Mouse (Mus musculus) intestine, embryonic 14.5 days (tissue): ENCODE data around the gene Azi2. TPM values are rescaled to one million over a fixed set of nuclear protein-coding genes. Genes with fewer than 3 reads are reported as not detected.

Source experiments
- ATAC-seq: fragments of 200-750 bp; cut with Nextera tagmentation; replicated peaks from 2 replicates; pipeline ENCODE4 v1.8.0; 2017; ENCODE audit warnings: low read depth, moderate number of reproducible peaks, moderate TSS enrichment, moderate library complexity; ENCODE audit not compliant: low FRiP score, low TSS enrichment
- DNase-seq: peaks from one replicate; pipeline ENCODE4 v3.0.0-alpha.2; 2018; ENCODE audit warnings: low spot score
- H3K27ac ChIP-seq: fragments of 300-500 bp; sonication (generic); 2 replicates; pipeline ENCODE4 v1.5.1; 2014; ENCODE audit warnings: low read depth, mild to moderate bottlenecking, control low read depth
- H3K27me3 ChIP-seq: fragments of 300-500 bp; sonication (generic); replicated peaks from 2 replicates; pipeline ENCODE4 v1.6.1; 2014; ENCODE audit warnings: low read length, control low read depth; ENCODE audit not compliant: control insufficient read depth, insufficient read depth
- H3K36me3 ChIP-seq: fragments of 300-500 bp; sonication (generic); 2 replicates; pipeline ENCODE4 v1.6.1; 2014; ENCODE audit warnings: low read length, control low read depth; ENCODE audit not compliant: control insufficient read depth, insufficient read depth
- H3K4me1 ChIP-seq: fragments of 300-500 bp; sonication (generic); replicated peaks from 2 replicates; pipeline ENCODE4 v1.6.1; 2014; ENCODE audit warnings: low read length, control low read depth, mixed read lengths; ENCODE audit not compliant: control insufficient read depth, insufficient read depth
- H3K4me2 ChIP-seq: fragments of 300-500 bp; sonication (generic); 2 replicates; pipeline ENCODE4 v1.6.1; 2014; ENCODE audit warnings: low read length
- H3K4me3 ChIP-seq: fragments of 300-500 bp; sonication (generic); 2 replicates; pipeline ENCODE4 v1.5.1; 2014; ENCODE audit warnings: low read depth, low read length, control low read depth, mixed read lengths
- H3K9ac ChIP-seq: fragments of 300-500 bp; sonication (generic); 2 replicates; pipeline ENCODE4 v1.6.1; 2014; ENCODE audit warnings: mild to moderate bottlenecking, low read length
- H3K9me3 ChIP-seq: fragments of 300-500 bp; sonication (generic); 2 replicates; pipeline ENCODE4 v1.6.1; 2016; ENCODE audit warnings: low read length, control low read depth; ENCODE audit not compliant: control insufficient read depth
- WGBS: fragments of 180-500 bp; shearing (Covaris S2); extraction: QIAGEN DNeasy Blood & Tissue Kit; methylation state at CpG from one replicate; pipeline ENCODE4 v1.1.7; 2014; 5-methylcytosine and 5-hydroxymethylcytosine counted together
- polyA plus RNA-seq: library from polyadenylated mRNA; unstranded; fragments of >200 nt; fragmentation: Nextera tagmentation; extraction: Ambion mirVana; gene quantifications from 2 replicates; pipeline ENCODE4 v1.2.1, GENCODE M21; 2014

The Azi2 gene
- polyA plus RNA-seq, 1 experiment from 2014 or later, result 78.2 TPM

GRCm38 (mm10) chr9:118030252-118030651 lies 10.0 kb upstream of the Azi2 start:
- no peaks in the 10 kb centered on the region for H3K9me3 ChIP-seq
- DNase-seq (no peak), ATAC-seq (no peak)
- no peak overlapping the region for H3K27ac ChIP-seq
- no peak overlapping the region for H3K4me2 ChIP-seq
- 80% methylated on average over 1 of the region's 1 CpGs for WGBS
- H3K4me3 ChIP-seq, result no peak overlapping the region
- no peaks in the 10 kb centered on the region for H3K27me3 ChIP-seq
- no peaks in the 10 kb centered on the region for H3K4me1 ChIP-seq
- no peaks in the 10 kb centered on the region for H3K36me3 ChIP-seq
- no peak overlapping the region for H3K9ac ChIP-seq

GRCm38 (mm10) chr9:118031694-118032093 lies 8.6 kb upstream of the Azi2 start:
- DNase-seq (no peak), ATAC-seq (no peak)
- Histone ChIP-seq H3K4me3 (no peak overlapping the region), H3K36me3 (no peaks in the 10 kb centered on the region), H3K27ac (no peak overlapping the region), H3K27me3 (no peaks in the 10 kb centered on the region), H3K4me1 (no peaks in the 10 kb centered on the region), H3K4me2 (no peak overlapping the region), H3K9me3 (no peaks in the 10 kb centered on the region), H3K9ac (no peak overlapping the region)
- WGBS, result 29% methylated on average over 2 of the region's 2 CpGs

- WGBS, result 85% methylated on average over 3 of the region's 3 CpGs
- Histone ChIP-seq H3K4me1 (no peaks in the 10 kb centered on the region), H3K4me2 (no peak overlapping the region), H3K36me3 (no peaks in the 10 kb centered on the region), H3K9me3 (no peaks in the 10 kb centered on the region), H3K27me3 (no peaks in the 10 kb centered on the region), H3K9ac (no peak overlapping the region), H3K4me3 (no peak overlapping the region), H3K27ac (no peak overlapping the region)
- ATAC-seq (no peak), DNase-seq (no peak)
Measured at GRCm38 (mm10) chr9:118034990-118035389, 5.3 kb upstream of the Azi2 start.

- Histone ChIP-seq H3K4me2 (peak overlapping the region; percentile 82), H3K27me3 (no peaks in the 10 kb centered on the region), H3K9ac (peak overlapping the region; percentile 91), H3K27ac (peak overlapping the region; percentile 91), H3K9me3 (no peaks in the 10 kb centered on the region), H3K4me3 (peak overlapping the region; percentile 81), H3K4me1 (peaks cover 17% of the 10 kb centered on the region), H3K36me3 (no peaks in the 10 kb centered on the region)
- under 1% methylated on average over 21 of the region's 21 CpGs for WGBS
- DNase-seq (no peak), ATAC-seq (no peak)
Measured at GRCm38 (mm10) chr9:118041022-118041400, 712 bp downstream of the Azi2 start.

GRCm38 (mm10) chr9:118041646-118042045 lies 1.3 kb downstream of the Azi2 start:
- peak overlapping the region; percentile 82 for H3K4me2 ChIP-seq
- peak overlapping the region; percentile 81 for H3K4me3 ChIP-seq
- ATAC-seq, result no peak
- H3K27me3 ChIP-seq, result no peaks in the 10 kb centered on the region
- no peak overlapping the region for H3K27ac ChIP-seq
- no peaks in the 10 kb centered on the region for H3K9me3 ChIP-seq
- H3K9ac ChIP-seq, result peak overlapping the region; percentile 91
- DNase-seq, result no peak
- peaks cover 17% of the 10 kb centered on the region for H3K4me1 ChIP-seq
- no peaks in the 10 kb centered on the region for H3K36me3 ChIP-seq
- WGBS, result 18% methylated on average over 5 of the region's 5 CpGs

GRCm38 (mm10) chr9:118042738-118043137 lies 2.4 kb downstream of the Azi2 start:
- Histone ChIP-seq H3K4me3 (no peak overlapping the region), H3K36me3 (peaks cover 6% of the 10 kb centered on the region; the same call in 1 of the 2 replicates), H3K9ac (no peak overlapping the region), H3K4me2 (peak overlapping the region; percentile 15; the same call in 1 of the 2 replicates), H3K27me3 (no peaks in the 10 kb centered on the region), H3K9me3 (no peaks in the 10 kb centered on the region), H3K4me1 (peaks cover 17% of the 10 kb centered on the region), H3K27ac (no peak overlapping the region)
- ATAC-seq (no peak), DNase-seq (no peak)
- 83% methylated on average over 4 of the region's 4 CpGs for WGBS

- Histone ChIP-seq H3K9me3 (no peaks in the 10 kb centered on the region), H3K36me3 (peaks cover 11% of the 10 kb centered on the region), H3K27ac (no peak overlapping the region), H3K4me3 (no peak overlapping the region), H3K4me2 (no peak overlapping the region), H3K4me1 (peaks cover 17% of the 10 kb centered on the region), H3K9ac (no peak overlapping the region), H3K27me3 (no peaks in the 10 kb centered on the region)
- 91% methylated on average over 3 of the region's 3 CpGs for WGBS
- ATAC-seq (no peak), DNase-seq (no peak)
Measured at GRCm38 (mm10) chr9:118043581-118043980, 3.3 kb downstream of the Azi2 start.

- H3K4me2 ChIP-seq, result no peak overlapping the region
- no peaks in the 10 kb centered on the region for H3K9me3 ChIP-seq
- H3K27ac ChIP-seq, result no peak overlapping the region
- no peak overlapping the region for H3K9ac ChIP-seq
- no peak overlapping the region for H3K4me3 ChIP-seq
- H3K27me3 ChIP-seq, result no peaks in the 10 kb centered on the region
- ATAC-seq (no peak), DNase-seq (no peak)
- peaks cover 17% of the 10 kb centered on the region for H3K4me1 ChIP-seq
- peaks cover 22% of the 10 kb centered on the region for H3K36me3 ChIP-seq
- WGBS, result 57% methylated on average over 1 of the region's 1 CpGs
Measured at GRCm38 (mm10) chr9:118045011-118045533, 4.8 kb downstream of the Azi2 start.

GRCm38 (mm10) chr9:118053286-118053685 lies 13.0 kb downstream of the Azi2 start:
- peaks cover 72% of the 10 kb centered on the region for H3K36me3 ChIP-seq
- WGBS, result 39% methylated on average over 1 of the region's 1 CpGs
- no peaks in the 10 kb centered on the region for H3K27me3 ChIP-seq
- no peak overlapping the region for H3K4me2 ChIP-seq
- DNase-seq, result no peak
- H3K9me3 ChIP-seq, result no peaks in the 10 kb centered on the region
- H3K4me3 ChIP-seq, result no peak overlapping the region
- ATAC-seq, result no peak
- H3K27ac ChIP-seq, result no peak overlapping the region
- H3K9ac ChIP-seq, result no peak overlapping the region
- no peaks in the 10 kb centered on the region for H3K4me1 ChIP-seq
